In genomic region chr10:127058161-127058560, GRCm38 (mm10) we compare ENCODE assay signal across 8 mouse cellular contexts. TPM values are rescaled to one million over a fixed set of nuclear protein-coding genes. Genes with fewer than 3 reads are reported as not detected.
DNase-seq lines count a peak whose midpoint lies in the region; ATAC-seq lines count a peak whose summit lies in the region.
"Had no signal": no experiment of that assay in that cellular context is flagged by ENCODE, and none has a peak within 500 bp of the region (broad histone marks: within the 10 kb centered on the region; RNA-seq: fewer than 3 reads in every experiment).

No protein-coding gene starts in this region.

- ATAC-seq in forebrain, embryonic 14.5 days: peak; percentile 21; the same call in 1 of the 2 replicates
- 0 out of 2 replicates have a peak, but pooled peaks have one; percentile 3 for ATAC-seq in hindbrain, embryonic 12.5 days (ENCODE audit: low FRiP score)
- ATAC-seq in megakaryocyte-erythroid progenitor cell, adult 5-6 weeks (replicated peaks; ENCODE audit: low FRiP score, low TSS enrichment, poor library complexity, severe bottlenecking): peak; percentile 78

- DNase-seq in Muller cell, postnatal 12 days (ENCODE audit: inconsistent ontology term): peak; percentile 69
- DNase-seq in cerebellum, adult 11-12 months: peak; percentile 76
- DNase-seq in forebrain, embryonic 14.5 days (ENCODE audit: low spot score): peak; percentile 85
- peak; percentile 73 to 79 for DNase-seq in left cerebral cortex, postnatal 25 days (ENCODE audit: low spot score in 2 of 2)
- DNase-seq in right cerebral cortex, postnatal 25 days: peak; percentile 72

- H3K27me3 ChIP-seq in forebrain, embryonic 14.5 days (replicated peaks; ENCODE audit: control insufficient read depth, insufficient read depth, low read length): no peaks in the 10 kb centered on the region
- 0 out of 2 replicates have a peak, but pooled peaks cover 6% of the 10 kb centered on the region for H3K27me3 ChIP-seq in hindbrain, embryonic 12.5 days

- 1% methylated on average over 9 of the region's 9 CpGs for WGBS in forebrain, embryonic 14.5 days
- 2% methylated on average over 9 of the region's 9 CpGs for WGBS in hindbrain, embryonic 12.5 days

- H3K4me2 ChIP-seq in forebrain, embryonic 14.5 days (ENCODE audit: low read length): peak overlapping the region; percentile 87
- peak overlapping the region; percentile 94 for H3K4me2 ChIP-seq in hindbrain, embryonic 12.5 days (replicated peaks)

- peaks cover 20% of the 10 kb centered on the region for H3K4me1 ChIP-seq in forebrain, embryonic 14.5 days (ENCODE audit: control insufficient read depth, insufficient read depth, low read length)
- peaks cover 37% of the 10 kb centered on the region for H3K4me1 ChIP-seq in hindbrain, embryonic 12.5 days

- peak overlapping the region; percentile 97 for H3K9ac ChIP-seq in forebrain, embryonic 14.5 days (ENCODE audit: low read length)
- H3K9ac ChIP-seq in hindbrain, embryonic 12.5 days: peak overlapping the region; percentile 99

- peak overlapping the region; percentile 89 for H3K4me3 ChIP-seq in forebrain, embryonic 14.5 days (ENCODE audit: low read depth, low read length)
- H3K4me3 ChIP-seq in hindbrain, embryonic 12.5 days: peak overlapping the region; percentile 94

- intact Hi-C loops in left cerebral cortex, postnatal 25 days (cut with DNase I): no loop called here

- peaks cover 43% of the 10 kb centered on the region for H3K36me3 ChIP-seq in forebrain, embryonic 14.5 days (ENCODE audit: control insufficient read depth, insufficient read depth, low read length)
- H3K36me3 ChIP-seq in hindbrain, embryonic 12.5 days: peaks cover 36% of the 10 kb centered on the region

- H3K27ac ChIP-seq in forebrain, embryonic 14.5 days (ENCODE audit: low read depth, low read length): no peak overlapping the region
- H3K27ac ChIP-seq in hindbrain, embryonic 12.5 days: 0 out of 2 replicates have a peak overlapping the region, but pooled peaks have one; percentile 97
- H3K27ac ChIP-seq: macrophage had no signal

- H3K9me3 ChIP-seq in forebrain, embryonic 14.5 days (replicated peaks; ENCODE audit: control insufficient read depth, low read length): no peaks in the 10 kb centered on the region
- H3K9me3 ChIP-seq in hindbrain, embryonic 12.5 days (replicated peaks): no peaks in the 10 kb centered on the region

RNA-seq across cellular contexts. Expression of gene March9, which starts 1.8 kb away (rescaled TPM):
- polyA plus RNA-seq in forebrain, embryonic 14.5 days (2014; fragmentation: Nextera tagmentation; extraction: Ambion mirVana): 8.2 and 8.8 TPM in 2 replicates
- 5.4 and 6.1 TPM in 2 replicates for polyA plus RNA-seq in hindbrain, embryonic 12.5 days (2016; fragmentation: Nextera tagmentation; extraction: Ambion mirVana)
- total RNA-seq in left cerebral cortex, postnatal 25 days (2021): 10 to 100 TPM; 21.7 to 21.8 TPM
- total RNA-seq in megakaryocyte-erythroid progenitor cell, adult 5-6 weeks (2014; fragmentation: Nextera tagmentation): not detected in 2 replicates
- not detected in 2 replicates for total RNA-seq in megakaryocyte-erythroid progenitor cell, adult 5-6 weeks (2017)

RNA-seq across cellular contexts. Expression of gene Cdk4, which starts 5.2 kb away (rescaled TPM):
- 1,959 and 2,468 TPM in 2 replicates for polyA plus RNA-seq in forebrain, embryonic 14.5 days (2014; fragmentation: Nextera tagmentation; extraction: Ambion mirVana)
- 1,725 and 1,814 TPM in 2 replicates for polyA plus RNA-seq in hindbrain, embryonic 12.5 days (2016; fragmentation: Nextera tagmentation; extraction: Ambion mirVana)
- 10 to 100 TPM; 84.9 to 86.2 TPM for total RNA-seq in left cerebral cortex, postnatal 25 days (2021)
- 656 and 761 TPM in 2 replicates for total RNA-seq in megakaryocyte-erythroid progenitor cell, adult 5-6 weeks (2014; fragmentation: Nextera tagmentation)
- total RNA-seq in megakaryocyte-erythroid progenitor cell, adult 5-6 weeks (2017): 479 and 664 TPM in 2 replicates

RNA-seq across cellular contexts. Expression of gene Cyp27b1, which starts 10.1 kb away (rescaled TPM):
- 0.09 TPM in 1 of 2 replicates, not detected in the other for polyA plus RNA-seq in forebrain, embryonic 14.5 days (2014; fragmentation: Nextera tagmentation; extraction: Ambion mirVana)
- polyA plus RNA-seq in hindbrain, embryonic 12.5 days (2016; fragmentation: Nextera tagmentation; extraction: Ambion mirVana): 0.25 TPM in 1 of 2 replicates, not detected in the other
- total RNA-seq in left cerebral cortex, postnatal 25 days (2021): 1 to 10 TPM in 1 of 2 experiments, under 1 TPM in 1; 0.57 to 1.1 TPM
- not detected in 2 replicates for total RNA-seq in megakaryocyte-erythroid progenitor cell, adult 5-6 weeks (2014; fragmentation: Nextera tagmentation)
- total RNA-seq in megakaryocyte-erythroid progenitor cell, adult 5-6 weeks (2017): not detected in 2 replicates
- polyA plus RNA-seq: macrophage had no signal

RNA-seq across cellular contexts. Expression of gene Tspan31, which starts 11.9 kb away (rescaled TPM):
- 36.7 and 44.5 TPM in 2 replicates for polyA plus RNA-seq in forebrain, embryonic 14.5 days (2014; fragmentation: Nextera tagmentation; extraction: Ambion mirVana)
- polyA plus RNA-seq in hindbrain, embryonic 12.5 days (2016; fragmentation: Nextera tagmentation; extraction: Ambion mirVana): 141 and 148 TPM in 2 replicates
- total RNA-seq in left cerebral cortex, postnatal 25 days (2021): 10 to 100 TPM; 65.5 to 71.5 TPM
- total RNA-seq in megakaryocyte-erythroid progenitor cell, adult 5-6 weeks (2014; fragmentation: Nextera tagmentation): 43.9 and 73.9 TPM in 2 replicates
- 28.9 and 55.3 TPM in 2 replicates for total RNA-seq in megakaryocyte-erythroid progenitor cell, adult 5-6 weeks (2017)

RNA-seq across cellular contexts. Expression of gene Eef1akmt3, which starts 16.8 kb away (rescaled TPM):
- 0.06 TPM in 1 of 2 replicates, not detected in the other for polyA plus RNA-seq in forebrain, embryonic 14.5 days (2014; fragmentation: Nextera tagmentation; extraction: Ambion mirVana)
- 0.22 and 0.34 TPM in 2 replicates for polyA plus RNA-seq in hindbrain, embryonic 12.5 days (2016; fragmentation: Nextera tagmentation; extraction: Ambion mirVana)
- total RNA-seq in left cerebral cortex, postnatal 25 days (2021): under 1 TPM; 0.16 to 0.25 TPM
- not detected in 2 replicates for total RNA-seq in megakaryocyte-erythroid progenitor cell, adult 5-6 weeks (2014; fragmentation: Nextera tagmentation)
- total RNA-seq in megakaryocyte-erythroid progenitor cell, adult 5-6 weeks (2017): 0.38 TPM in 1 of 2 replicates, not detected in the other
- polyA plus RNA-seq: macrophage had no signal

Comparison
In these comparisons a context has a peak if more than half of its experiments do, and no peak if none do; other contexts are left out.
1. ATAC-seq: peak in every context shown above with its lines; median percentile 78 in megakaryocyte-erythroid progenitor cell, adult 5-6 weeks; 21 in forebrain, embryonic 14.5 days; 3 in hindbrain, embryonic 12.5 days.
2. RNA of gene March9, which starts 1.8 kb away (total RNA-seq): 21.7 to 21.8 TPM in left cerebral cortex, postnatal 25 days; not detected in megakaryocyte-erythroid progenitor cell, adult 5-6 weeks; every median in the first group is over 10 times any median in the second.
3. RNA of gene Cdk4, which starts 5.2 kb away (total RNA-seq): 479 to 761 TPM in megakaryocyte-erythroid progenitor cell, adult 5-6 weeks; 84.9 to 86.2 TPM in left cerebral cortex, postnatal 25 days; every median in the first group is over 4 times any median in the second.
4. Peak in every context shown above with its lines, with median percentiles within 50 percentile points of each other: DNase-seq.